Mouse (Mus musculus): ENCODE results near the gene Hrasls. TPM values are rescaled to one million over a fixed set of nuclear protein-coding genes. Genes with fewer than 3 reads are reported as not detected.

Gene Hrasls
- total RNA-seq, 2 experiments from 2014 or later: not detected

Other genes with a start within 250 kb of the Hrasls start
- gene Atp13a5, start 169.0 kb downstream of the Hrasls start, total RNA-seq (2014; fragmentation: Nextera tagmentation): not detected in 2 replicates
- gene Atp13a5, start 169.0 kb downstream of the Hrasls start, total RNA-seq (2017): not detected in 2 replicates

Data from megakaryocyte-erythroid progenitor cell, adult 5-6 weeks (primary cell).